Comparison of ENCODE assay signal across 10 mouse cellular contexts in the genomic region with DNA sequence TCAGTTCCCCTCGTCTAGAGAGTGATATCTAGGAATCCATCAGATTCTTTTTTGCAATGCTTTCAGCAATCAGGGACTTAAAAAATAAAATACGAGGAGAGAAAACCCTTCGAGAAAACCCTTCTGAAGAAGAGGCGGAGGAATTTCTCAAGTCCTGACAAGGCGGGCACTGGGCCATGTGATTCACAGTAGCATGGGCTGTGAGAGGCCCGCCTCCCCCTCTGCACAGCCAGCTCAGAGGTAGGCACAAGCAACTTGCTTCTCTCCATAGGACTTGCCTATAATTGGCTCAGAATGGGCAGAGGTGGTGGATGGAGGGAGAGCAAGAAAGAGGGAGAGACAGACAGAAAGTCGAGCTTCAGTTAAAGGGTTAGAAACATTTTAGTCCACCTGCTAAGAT. TPM values are rescaled to one million over a fixed set of nuclear protein-coding genes. Genes with fewer than 3 reads are reported as not detected.
DNase-seq lines count a peak whose midpoint lies in the region; ATAC-seq and TF ChIP-seq lines count a peak whose summit lies in the region.
"Had no signal": no experiment of that assay in that cellular context is flagged by ENCODE, and none has a peak within 500 bp of the region (broad histone marks: within the 10 kb centered on the region; RNA-seq: fewer than 3 reads in every experiment).

No protein-coding gene starts in this region.

- no peak overlapping the region for H3K27ac ChIP-seq in layer of hippocampus, adult 2 months
- H3K27ac ChIP-seq: liver, embryonic 13.5 days had no signal

- peak; percentile 5 for DNase-seq in embryo, embryonic 10 days (ENCODE audit: low spot score)
- DNase-seq in embryo, embryonic 11 days, result no peak
- DNase-seq in layer of hippocampus, adult 2 months (ENCODE audit: low spot score in 2 of 2), result peak; percentile 17 to 34
- no peak for DNase-seq in layer of hippocampus, postnatal 10 days (ENCODE audit: low spot score in 2 of 2)
- peak; percentile 57 for DNase-seq in adrenal gland, postnatal 10 days
- DNase-seq in lung, postnatal 10 days, result peak; percentile 35
- no peak for DNase-seq in thymus, postnatal 14 days
- DNase-seq: liver, embryonic 13.5 days had no signal

- TF ChIP-seq CTCF in layer of hippocampus, adult 2 months (conservative IDR thresholded peaks at IDR 0.05), result no peak

- no peak for ATAC-seq in erythroblast, adult 5-6 weeks (replicated peaks; ENCODE audit: low FRiP score, poor library complexity, severe bottlenecking)
- ATAC-seq: intestine, postnatal 0 days had no signal

- H3K4me3 ChIP-seq in layer of hippocampus, adult 2 months, result no peak overlapping the region
- H3K4me3 ChIP-seq: liver, embryonic 13.5 days had no signal

RNA-seq across cellular contexts. Expression of gene Fgd1, which starts 4.4 kb away (rescaled TPM):
- total RNA-seq in layer of hippocampus, adult 2 months (2021), result 10 to 100 TPM; 20.0 to 20.9 TPM
- total RNA-seq in layer of hippocampus, postnatal 10 days (2021), result 10 to 100 TPM; 33.5 to 38.4 TPM
- 10 to 100 TPM; 17.4 to 19.7 TPM for total RNA-seq in adrenal gland, postnatal 10 days (2021)
- not detected in 2 replicates for total RNA-seq in erythroblast, adult 5-6 weeks (2015; ENCODE audit: low replicate concordance)
- total RNA-seq in erythroblast, adult 5-6 weeks (2017; ENCODE audit: low replicate concordance), result 2.6 TPM in 1 of 2 replicates, not detected in the other

RNA-seq across cellular contexts. Expression of gene Gnl3l, which starts 33.2 kb away (rescaled TPM):
- 100 to 1,000 TPM; 182 to 208 TPM for total RNA-seq in layer of hippocampus, adult 2 months (2021)
- 100 to 1,000 TPM; 206 to 226 TPM for total RNA-seq in layer of hippocampus, postnatal 10 days (2021)
- total RNA-seq in adrenal gland, postnatal 10 days (2021), result 10 to 100 TPM; 48.5 to 49.2 TPM
- total RNA-seq in erythroblast, adult 5-6 weeks (2015; ENCODE audit: low replicate concordance), result 7.7 and 7.9 TPM in 2 replicates
- total RNA-seq in erythroblast, adult 5-6 weeks (2017; ENCODE audit: low replicate concordance), result 13.1 and 16.6 TPM in 2 replicates

RNA-seq across cellular contexts. Expression of gene Tsr2, which starts 46.0 kb away (rescaled TPM):
- total RNA-seq in layer of hippocampus, adult 2 months (2021), result 10 to 100 TPM; 73.2 to 80.4 TPM
- total RNA-seq in layer of hippocampus, postnatal 10 days (2021), result 10 to 100 TPM; 52.6 to 56.6 TPM
- total RNA-seq in adrenal gland, postnatal 10 days (2021), result 10 to 100 TPM; 26.0 to 32.0 TPM
- total RNA-seq in erythroblast, adult 5-6 weeks (2015; ENCODE audit: low replicate concordance), result 0.38 and 1.5 TPM in 2 replicates
- total RNA-seq in erythroblast, adult 5-6 weeks (2017; ENCODE audit: low replicate concordance), result 2.5 and 3.2 TPM in 2 replicates

Comparison
In these comparisons a context has a peak if more than half of its experiments do, and no peak if none do; other contexts are left out.
1. DNase-seq: peak in embryo, embryonic 10 days (single experiment), layer of hippocampus, adult 2 months (2 of 2), adrenal gland, postnatal 10 days (single experiment) and lung, postnatal 10 days (single experiment); none in embryo, embryonic 11 days (single experiment), layer of hippocampus, postnatal 10 days (0 of 2) and thymus, postnatal 14 days (single experiment).
2. RNA of gene Fgd1, which starts 4.4 kb away (total RNA-seq): 33.5 to 38.4 TPM in layer of hippocampus, postnatal 10 days, 20.0 to 20.9 TPM in layer of hippocampus, adult 2 months and 17.4 to 19.7 TPM in adrenal gland, postnatal 10 days; 2.6 TPM in erythroblast, adult 5-6 weeks; every median in the first group is over 4 times any median in the second.
3. RNA of gene Tsr2, which starts 46.0 kb away (total RNA-seq): 73.2 to 80.4 TPM in layer of hippocampus, adult 2 months, 52.6 to 56.6 TPM in layer of hippocampus, postnatal 10 days and 26.0 to 32.0 TPM in adrenal gland, postnatal 10 days; 0.38 to 3.2 TPM in erythroblast, adult 5-6 weeks; every median in the first group is over 4 times any median in the second.